Mouse (Mus musculus) hindbrain, embryonic 11.5 days (tissue): ENCODE data around the gene Akap17b. TPM values are rescaled to one million over a fixed set of nuclear protein-coding genes. Genes with fewer than 3 reads are reported as not detected.

Experiments used
- ATAC-seq: fragments of 200-750 bp; cut with Nextera tagmentation; 2 replicates; pipeline ENCODE4 v1.8.0; 2017; ENCODE audit warnings: mild to moderate bottlenecking, moderate TSS enrichment, moderate library complexity; ENCODE audit not compliant: low FRiP score
- DNase-seq: peaks from one replicate; pipeline ENCODE4 v3.0.0-alpha.2; 2015; ENCODE audit warnings: low spot score
- H3K27ac ChIP-seq: fragments of 300-500 bp; sonication (generic); 2 replicates; pipeline ENCODE4 v1.5.1; 2014; ENCODE audit warnings: mild to moderate bottlenecking, low read depth, low read length
- H3K27me3 ChIP-seq: fragments of 300-500 bp; sonication (generic); 2 replicates; pipeline ENCODE4 v1.6.1; 2014; ENCODE audit warnings: mild to moderate bottlenecking, low read length, moderate library complexity, mixed read lengths; ENCODE audit not compliant: control insufficient read depth, insufficient read depth
- H3K36me3 ChIP-seq: fragments of 300-500 bp; sonication (generic); 2 replicates; pipeline ENCODE4 v1.6.1; 2014; ENCODE audit warnings: mild to moderate bottlenecking, low read length, moderate library complexity, mixed read lengths; ENCODE audit not compliant: control insufficient read depth, insufficient read depth
- H3K4me1 ChIP-seq: fragments of 300-500 bp; sonication (generic); replicated peaks from 2 replicates; pipeline ENCODE4 v1.6.1; 2014; ENCODE audit warnings: low read length, mixed read lengths; ENCODE audit not compliant: control insufficient read depth, insufficient read depth
- H3K4me2 ChIP-seq: fragments of 300-500 bp; sonication (generic); replicated peaks from 2 replicates; pipeline ENCODE4 v1.6.1; 2014; ENCODE audit warnings: mild to moderate bottlenecking, low read depth, low read length
- H3K4me3 ChIP-seq: fragments of 300-500 bp; sonication (generic); 2 replicates; pipeline ENCODE4 v1.5.1; 2014; ENCODE audit warnings: low read depth, low read length
- H3K9ac ChIP-seq: fragments of 300-500 bp; sonication (generic); 2 replicates; pipeline ENCODE4 v1.6.1; 2014; ENCODE audit warnings: low read depth, low read length
- H3K9me3 ChIP-seq: fragments of 300-500 bp; sonication (generic); 2 replicates; pipeline ENCODE4 v1.6.1; 2016; ENCODE audit warnings: low read length; ENCODE audit not compliant: control insufficient read depth
- WGBS: fragments of 180-500 bp; shearing (Covaris S2); extraction: QIAGEN DNeasy Blood & Tissue Kit; methylation state at CpG from one replicate; pipeline ENCODE4 v1.1.7; 2014; 5-methylcytosine and 5-hydroxymethylcytosine counted together
- polyA plus RNA-seq: library from polyadenylated mRNA; unstranded; fragments of >200 nt; fragmentation: Nextera tagmentation; extraction: Ambion mirVana; gene quantifications from 2 replicates; pipeline ENCODE4 v1.2.1, GENCODE M21; 2014

Akap17b gene
- polyA plus RNA-seq, 1 experiment from 2014 or later = 5.9 TPM

DNA sequence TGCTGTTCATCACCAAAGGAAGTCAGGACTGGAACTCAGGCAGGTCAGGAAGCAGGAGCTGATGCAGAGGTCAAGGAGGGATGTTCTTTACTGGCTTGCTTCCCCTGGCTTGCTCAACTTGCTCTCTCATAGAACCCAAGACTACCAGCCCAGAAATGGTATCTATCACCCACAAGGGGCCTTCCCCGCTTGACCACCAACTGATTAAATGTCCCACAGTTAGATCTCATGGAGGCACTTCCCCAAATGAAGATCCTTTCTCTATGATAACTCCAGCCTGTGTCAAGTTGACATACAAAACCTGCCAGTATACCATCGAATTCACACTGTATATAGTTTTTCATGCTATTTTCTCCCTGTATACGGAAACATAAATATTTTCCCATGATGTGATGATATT lies 49.9 kb downstream of the Akap17b start:
- H3K9ac ChIP-seq = no peak overlapping the region
- H3K4me2 ChIP-seq = no peak overlapping the region
- no peak overlapping the region for H3K4me3 ChIP-seq
- no peak overlapping the region for H3K27ac ChIP-seq
- 79% methylated on average over 3 of the region's 3 CpGs for WGBS
- H3K27me3 ChIP-seq = no peaks in the 10 kb centered on the region
- no peaks in the 10 kb centered on the region for H3K36me3 ChIP-seq
- DNase-seq (no peak), ATAC-seq (no peak)
- no peaks in the 10 kb centered on the region for H3K9me3 ChIP-seq
- H3K4me1 ChIP-seq = 0 out of 2 replicates have a peak, but pooled peaks cover 2% of the 10 kb centered on the region

DNA sequence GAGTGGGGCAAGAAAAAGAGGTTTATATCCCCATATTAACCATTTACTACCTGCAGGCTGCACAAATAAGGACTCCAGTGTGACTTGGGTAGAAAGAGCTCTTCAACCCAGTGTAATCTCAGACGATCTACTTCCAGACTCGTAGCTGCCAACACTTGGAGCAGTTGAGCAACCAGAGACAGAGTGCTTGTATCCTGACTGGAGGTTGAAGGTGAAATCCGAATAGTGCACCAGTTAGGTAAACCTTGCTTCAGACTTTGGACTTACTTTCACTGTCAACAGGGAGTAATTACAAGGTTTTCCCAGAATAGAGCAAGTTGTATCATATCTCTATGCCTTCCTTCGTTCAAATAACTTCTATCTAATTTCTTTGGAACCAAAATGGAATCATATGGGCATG lies 53.7 kb downstream of the Akap17b start:
- Histone ChIP-seq H3K4me1 (no peaks in the 10 kb centered on the region), H3K36me3 (no peaks in the 10 kb centered on the region), H3K4me2 (no peak overlapping the region), H3K27ac (no peak overlapping the region), H3K27me3 (no peaks in the 10 kb centered on the region), H3K9me3 (no peaks in the 10 kb centered on the region), H3K4me3 (no peak overlapping the region), H3K9ac (no peak overlapping the region)
- 81% methylated on average over 4 of the region's 4 CpGs for WGBS
- ATAC-seq (no peak), DNase-seq (no peak)

DNA sequence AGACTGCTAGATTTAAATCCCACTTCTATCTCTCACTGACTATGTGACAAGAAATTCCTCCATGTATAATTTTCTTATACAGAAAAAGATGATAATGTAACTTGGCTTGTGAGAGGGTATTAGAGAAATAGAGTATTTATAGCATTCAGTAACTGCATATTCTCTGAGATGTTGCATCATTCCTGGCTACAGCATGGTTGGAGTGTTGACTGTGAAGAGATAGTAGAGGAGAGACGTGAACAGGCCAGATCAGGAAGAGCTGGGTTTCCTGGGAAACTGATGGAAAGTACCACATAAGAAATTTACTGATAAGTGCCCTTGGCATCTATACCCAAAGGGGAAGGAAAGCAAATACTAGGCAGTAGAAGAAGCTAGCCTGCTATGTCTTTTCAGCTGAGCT lies 54.1 kb downstream of the Akap17b start:
- ATAC-seq (no peak), DNase-seq (no peak)
- H3K9ac ChIP-seq = no peak overlapping the region
- no peak overlapping the region for H3K4me2 ChIP-seq
- 82% methylated on average over 1 of the region's 1 CpGs for WGBS
- no peaks in the 10 kb centered on the region for H3K27me3 ChIP-seq
- H3K36me3 ChIP-seq = no peaks in the 10 kb centered on the region
- H3K4me1 ChIP-seq = no peaks in the 10 kb centered on the region
- H3K9me3 ChIP-seq = no peaks in the 10 kb centered on the region
- no peak overlapping the region for H3K4me3 ChIP-seq
- no peak overlapping the region for H3K27ac ChIP-seq

GRCm38 (mm10) chrX:36590266-36590665 lies 54.9 kb downstream of the Akap17b start:
- Histone ChIP-seq H3K4me3 (no peak overlapping the region), H3K27ac (no peak overlapping the region), H3K27me3 (no peaks in the 10 kb centered on the region), H3K9ac (no peak overlapping the region), H3K4me2 (no peak overlapping the region), H3K9me3 (no peaks in the 10 kb centered on the region), H3K4me1 (no peaks in the 10 kb centered on the region), H3K36me3 (no peaks in the 10 kb centered on the region)
- WGBS = 82% methylated on average over 7 of the region's 7 CpGs
- DNase-seq (no peak), ATAC-seq (no peak)

- Histone ChIP-seq H3K36me3 (no peaks in the 10 kb centered on the region), H3K27ac (no peak overlapping the region), H3K9me3 (no peaks in the 10 kb centered on the region), H3K27me3 (no peaks in the 10 kb centered on the region), H3K9ac (no peak overlapping the region), H3K4me1 (no peaks in the 10 kb centered on the region), H3K4me2 (no peak overlapping the region), H3K4me3 (no peak overlapping the region)
- peak; percentile 80 for ATAC-seq
- WGBS = 64% methylated on average over 8 of the region's 8 CpGs
- DNase-seq = peak; percentile 27
Observed at GRCm38 (mm10) chrX:36587304-36588209, 57.6 kb downstream of the Akap17b start.

DNA sequence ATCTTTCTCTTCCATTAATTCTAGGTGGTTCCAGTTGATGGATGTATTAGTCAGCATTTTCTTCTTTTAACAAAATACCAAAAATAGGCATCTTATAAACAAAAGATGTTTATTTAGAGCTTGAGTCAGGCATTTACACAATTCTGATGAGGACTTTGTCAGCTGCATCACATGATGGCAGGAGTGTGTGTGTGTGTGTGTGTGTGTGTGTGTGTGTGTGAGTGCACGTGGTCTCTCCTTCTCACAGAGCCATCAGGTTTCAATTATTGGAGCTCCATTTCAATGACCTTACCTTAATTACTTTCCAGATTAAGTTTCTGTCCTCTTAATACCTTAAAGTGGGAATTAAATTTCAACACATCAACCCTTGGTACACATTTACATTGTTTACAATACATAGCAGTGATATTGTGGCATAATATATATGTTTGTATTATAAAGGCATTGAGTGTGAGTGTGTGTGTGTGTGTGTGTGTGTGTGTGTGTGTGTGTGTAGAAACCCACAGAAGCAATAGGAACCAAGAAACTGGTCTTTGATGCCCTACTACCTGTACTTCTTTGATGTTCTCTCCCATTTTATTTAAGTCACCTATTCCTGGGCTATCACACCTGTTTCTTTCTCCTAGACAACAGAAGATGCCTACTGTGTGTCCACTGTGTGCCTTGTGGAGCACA lies 58.4 kb downstream of the Akap17b start:
- no peaks in the 10 kb centered on the region for H3K27me3 ChIP-seq
- no peaks in the 10 kb centered on the region for H3K9me3 ChIP-seq
- WGBS = 69% methylated on average over 1 of the region's 1 CpGs
- H3K36me3 ChIP-seq = no peaks in the 10 kb centered on the region
- ATAC-seq (no peak), DNase-seq (no peak)
- H3K4me3 ChIP-seq = no peak overlapping the region
- H3K4me1 ChIP-seq = no peaks in the 10 kb centered on the region
- H3K9ac ChIP-seq = no peak overlapping the region
- no peak overlapping the region for H3K27ac ChIP-seq
- no peak overlapping the region for H3K4me2 ChIP-seq

DNA sequence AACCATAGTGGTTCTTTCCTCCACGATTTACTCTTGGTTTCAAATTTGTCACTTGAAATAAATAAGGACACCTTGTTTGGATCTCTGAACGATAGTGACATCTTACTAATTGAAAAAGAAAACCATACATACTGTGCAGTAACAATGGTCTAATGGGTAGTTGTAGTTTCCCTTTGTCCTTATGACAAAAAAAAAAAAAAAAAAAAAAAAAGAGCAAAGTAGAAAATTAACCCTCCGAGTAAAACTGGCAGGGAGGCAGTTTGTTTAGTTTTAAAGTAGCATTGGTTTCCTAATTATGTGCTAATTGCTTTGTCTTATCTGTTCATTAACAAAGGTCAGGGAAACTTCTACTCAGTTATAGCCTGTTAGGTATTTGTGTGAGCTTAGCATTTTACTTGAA lies 83.1 kb downstream of the Akap17b start:
- Histone ChIP-seq H3K9ac (no peak overlapping the region), H3K27me3 (no peaks in the 10 kb centered on the region), H3K4me3 (no peak overlapping the region), H3K36me3 (no peaks in the 10 kb centered on the region), H3K27ac (no peak overlapping the region), H3K9me3 (no peaks in the 10 kb centered on the region), H3K4me2 (no peak overlapping the region), H3K4me1 (no peaks in the 10 kb centered on the region)
- ATAC-seq (no peak), DNase-seq (no peak)
- WGBS = 34% methylated on average over 3 of the region's 3 CpGs

DNA sequence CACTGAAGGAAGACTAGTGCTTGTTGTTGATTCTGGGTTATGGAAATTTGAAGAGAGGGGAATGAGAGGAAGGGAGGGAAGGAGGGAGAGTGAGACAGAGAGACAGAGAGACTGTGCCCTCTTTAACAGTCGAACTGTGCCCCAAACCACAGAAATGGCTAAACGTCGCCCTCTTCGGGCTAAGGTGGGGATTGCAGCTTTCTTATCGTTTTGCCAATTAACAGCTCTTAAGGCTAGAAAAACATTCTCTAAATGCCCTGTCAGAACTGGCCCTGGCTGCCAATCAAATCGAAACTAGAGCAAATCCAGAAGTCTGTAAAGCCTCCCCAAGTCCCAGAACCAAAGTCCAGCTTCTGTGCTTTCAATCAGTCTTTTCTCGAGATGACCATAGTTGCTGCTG lies 83.5 kb downstream of the Akap17b start:
- Histone ChIP-seq H3K27me3 (no peaks in the 10 kb centered on the region), H3K36me3 (no peaks in the 10 kb centered on the region), H3K4me2 (no peak overlapping the region), H3K4me3 (no peak overlapping the region), H3K9me3 (no peaks in the 10 kb centered on the region), H3K9ac (no peak overlapping the region), H3K4me1 (no peaks in the 10 kb centered on the region), H3K27ac (no peak overlapping the region)
- ATAC-seq (no peak), DNase-seq (peak; percentile 81)
- WGBS = 19% methylated on average over 7 of the region's 7 CpGs

DNA sequence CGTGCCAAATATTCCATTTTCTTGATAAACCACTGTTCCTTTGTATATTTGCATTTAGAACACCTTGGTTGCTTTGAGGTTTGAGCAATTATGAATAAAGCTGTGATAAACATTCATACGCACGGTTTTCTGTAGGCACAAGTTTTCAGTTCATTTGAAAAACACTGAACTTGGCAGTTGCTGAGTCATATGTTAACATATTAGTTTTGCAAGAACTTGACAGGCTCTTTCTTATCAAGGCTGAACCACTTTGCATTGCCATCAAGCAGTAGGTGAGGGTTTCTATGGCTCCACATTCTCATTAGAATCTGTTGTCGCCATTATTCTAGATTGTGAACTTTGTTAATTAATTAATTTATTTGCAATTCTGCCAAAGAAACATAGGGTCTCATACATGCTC lies 85.0 kb downstream of the Akap17b start:
- Histone ChIP-seq H3K4me3 (no peak overlapping the region), H3K27ac (no peak overlapping the region), H3K36me3 (no peaks in the 10 kb centered on the region), H3K9ac (no peak overlapping the region), H3K4me1 (no peaks in the 10 kb centered on the region), H3K9me3 (no peaks in the 10 kb centered on the region), H3K4me2 (no peak overlapping the region), H3K27me3 (no peaks in the 10 kb centered on the region)
- DNase-seq (no peak), ATAC-seq (no peak)
- WGBS = 86% methylated on average over 4 of the region's 4 CpGs
